Mouse (Mus musculus) G1E (cell line): ENCODE data around the gene Pde4d. TPM values are rescaled to one million over a fixed set of nuclear protein-coding genes. Genes with fewer than 3 reads are reported as not detected.

ENCODE experiments used
- ATAC-seq: 2 replicates; pipeline ENCODE4 v1.8.0; 2016; ENCODE audit warnings: mild to moderate bottlenecking; ENCODE audit not compliant: insufficient number of reproducible peaks, poor library complexity, low FRiP score, severe bottlenecking; ENCODE audit errors: extremely low read depth
- DNase-seq: peaks from one replicate; pipeline ENCODE4 v3.0.0; 2012; ENCODE audit warnings: low spot score
- H3K27me3 ChIP-seq: 2 replicates; pipeline ENCODE4 v1.6.1; 2012; ENCODE audit warnings: mild to moderate bottlenecking, low read length, inconsistent platforms; ENCODE audit not compliant: insufficient read depth
- H3K36me3 ChIP-seq: replicated peaks from 2 replicates; pipeline ENCODE3; 2012; ENCODE audit warnings: mild to moderate bottlenecking, inconsistent platforms
- H3K4me1 ChIP-seq: 2 replicates; pipeline ENCODE4 v1.6.1; 2012; ENCODE audit warnings: low read depth, low read length, inconsistent platforms, mixed read lengths; ENCODE audit not compliant: insufficient read depth
- H3K4me3 ChIP-seq: 2 replicates; pipeline ENCODE4 v1.5.1; 2012; ENCODE audit warnings: low read depth, mild to moderate bottlenecking, inconsistent platforms, low read length, moderate library complexity, mixed read lengths
- H3K9me3 ChIP-seq: replicated peaks from 2 replicates; pipeline ENCODE4 v1.6.1; 2012; ENCODE audit warnings: inconsistent platforms
- CTCF ChIP-seq: IDR thresholded peaks from 2 replicates; pipeline ENCODE4 v1.5.1; 2012; ENCODE audit warnings: low read depth, low read length, inconsistent platforms, mixed read lengths
- GATA1 ChIP-seq: IDR thresholded peaks from 2 replicates; pipeline ENCODE4 v1.6.1; 2012; ENCODE audit warnings: borderline replicate concordance, low read length, inconsistent platforms, mixed read lengths
- GATA2 ChIP-seq: IDR thresholded peaks from 2 replicates; pipeline ENCODE4 v1.6.1; 2012; ENCODE audit warnings: low read depth, low read length, inconsistent platforms, borderline replicate concordance
- POLR2AphosphoS5 ChIP-seq: IDR thresholded peaks from 2 replicates; pipeline ENCODE4 v1.6.1; 2012; ENCODE audit warnings: low read depth, low read length, inconsistent platforms; ENCODE audit not compliant: insufficient replicate concordance
- TAL1 ChIP-seq: conservative IDR thresholded peaks from 2 replicates; pipeline ENCODE4 v1.6.1; 2012; ENCODE audit warnings: low read depth, low read length, inconsistent platforms, mixed read lengths
- polyA plus RNA-seq: library from polyadenylated mRNA; stranded (reverse); fragments of >175 nt; gene quantifications from 2 replicates; pipeline ENCODE4 v1.2.3, GENCODE M21; 2012
- total RNA-seq, 2 experiments: library from RNA; stranded (forward) in 1 of 2; stranded (reverse) in 1 of 2; fragments of 200-1000 nt in 1 of 2; fragments of >200 nt in 1 of 2; fragmentation: Nextera tagmentation in 1 of 2; gene quantifications; 2 replicates each; pipeline ENCODE4 v1.2.3; 2014 to 2017

The Pde4d gene
- total and polyA plus RNA-seq, 3 experiments = 8.2 to 124 (median 22.6) TPM

DNA sequence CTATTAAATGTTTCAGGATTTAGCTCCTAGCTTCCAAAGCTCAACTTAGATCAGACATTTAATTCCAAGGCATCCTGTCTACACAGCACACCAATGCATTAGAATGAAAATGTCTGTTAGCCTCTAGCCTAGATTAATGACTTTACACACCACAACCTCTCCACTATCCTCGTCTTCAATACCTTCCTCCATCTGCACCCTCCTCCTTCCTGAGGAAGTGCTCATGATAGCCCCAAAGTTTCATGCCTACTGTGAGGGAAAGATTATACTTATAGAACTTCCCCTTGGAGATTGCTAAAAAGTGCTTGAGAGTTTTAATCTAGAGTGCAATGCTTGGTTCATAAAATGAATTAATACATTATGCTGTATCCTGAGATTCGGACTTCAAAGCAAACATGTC, 487.5 kb downstream of the Pde4d start:
- ATAC-seq (no peak), DNase-seq (no peak)
- TF ChIP-seq GATA2 = no peak
- no peak for TF ChIP-seq CTCF
- no peak for TF ChIP-seq TAL1
- no peak for TF ChIP-seq GATA1
- TF ChIP-seq POLR2AphosphoS5 = no peak
- Histone ChIP-seq H3K9me3 (no peaks in the 10 kb centered on the region), H3K27me3 (no peaks in the 10 kb centered on the region), H3K36me3 (no peaks in the 10 kb centered on the region), H3K4me3 (no peak overlapping the region), H3K4me1 (no peaks in the 10 kb centered on the region)

DNA sequence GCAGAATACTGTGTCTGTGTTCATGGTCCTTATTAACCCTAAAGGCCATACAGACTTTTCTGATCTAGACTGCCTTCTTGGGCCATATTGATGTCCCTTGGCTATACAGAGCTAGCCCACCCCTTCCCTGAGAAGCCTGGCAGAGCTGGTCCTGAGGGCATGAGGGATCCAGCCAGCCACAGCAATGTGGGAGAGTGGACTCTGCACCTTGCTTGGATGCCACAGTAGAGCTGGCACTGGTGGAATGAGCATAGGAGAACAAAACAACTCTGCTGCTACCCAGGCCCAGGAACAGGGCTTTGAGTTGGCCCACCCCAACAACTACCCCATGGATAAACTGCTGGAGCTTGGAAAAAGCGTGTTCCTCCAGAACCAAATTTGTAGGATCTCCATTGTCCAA, 503.2 kb downstream of the Pde4d start:
- no peak for ATAC-seq
- DNase-seq = no peak
- Histone ChIP-seq H3K4me1 (no peaks in the 10 kb centered on the region), H3K9me3 (no peaks in the 10 kb centered on the region), H3K27me3 (peaks cover 2% of the 10 kb centered on the region), H3K36me3 (no peaks in the 10 kb centered on the region), H3K4me3 (no peak overlapping the region)
- TF ChIP-seq GATA2 = no peak

- no peaks in the 10 kb centered on the region for H3K9me3 ChIP-seq
- H3K27me3 ChIP-seq = peaks cover 2% of the 10 kb centered on the region
- no peaks in the 10 kb centered on the region for H3K4me1 ChIP-seq
- H3K4me3 ChIP-seq = no peak overlapping the region
- DNase-seq = no peak
- no peak for ATAC-seq
- TF ChIP-seq POLR2AphosphoS5 (no peak), GATA2 (no peak), TAL1 (no peak), GATA1 (no peak), CTCF (no peak)
- no peaks in the 10 kb centered on the region for H3K36me3 ChIP-seq
Measured at GRCm38 (mm10) chr13:108956059-108956458, 506.3 kb downstream of the Pde4d start.

GRCm38 (mm10) chr13:108964056-108964455, 514.3 kb downstream of the Pde4d start:
- no peaks in the 10 kb centered on the region for H3K9me3 ChIP-seq
- no peaks in the 10 kb centered on the region for H3K27me3 ChIP-seq
- H3K4me3 ChIP-seq = no peak overlapping the region
- ATAC-seq (no peak; the same call in 1 of the 2 replicates), DNase-seq (no peak)
- no peaks in the 10 kb centered on the region for H3K36me3 ChIP-seq
- no peaks in the 10 kb centered on the region for H3K4me1 ChIP-seq
- TF ChIP-seq GATA2 (no peak), CTCF (no peak), TAL1 (no peak), POLR2AphosphoS5 (no peak), GATA1 (no peak)

GRCm38 (mm10) chr13:108981144-108981543, 531.4 kb downstream of the Pde4d start:
- no peak for ATAC-seq
- no peaks in the 10 kb centered on the region for H3K27me3 ChIP-seq
- TF ChIP-seq CTCF = no peak
- no peak for TF ChIP-seq GATA1
- no peak for TF ChIP-seq POLR2AphosphoS5
- TF ChIP-seq TAL1 = no peak
- TF ChIP-seq GATA2 = no peak

DNA sequence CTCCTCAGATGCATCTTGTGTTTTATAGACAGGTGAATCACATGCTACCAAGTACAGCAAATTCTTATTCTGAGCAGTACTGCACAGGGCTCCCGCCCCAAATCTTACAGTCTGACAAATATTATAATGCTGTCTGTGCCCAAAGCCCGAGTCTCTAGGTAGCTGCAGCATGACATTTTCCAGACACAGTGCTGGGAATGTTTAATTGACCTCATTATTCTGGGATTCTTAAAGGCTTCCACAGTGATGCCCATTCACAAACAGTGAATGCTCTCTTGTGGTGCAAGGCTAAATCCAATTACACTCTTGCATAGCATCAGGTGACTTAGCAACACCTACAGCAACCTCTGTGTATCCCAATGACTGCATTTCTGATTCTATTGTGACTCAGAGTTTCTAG, 549.0 kb downstream of the Pde4d start:
- Histone ChIP-seq H3K36me3 (no peaks in the 10 kb centered on the region), H3K4me1 (no peaks in the 10 kb centered on the region), H3K4me3 (no peak overlapping the region), H3K9me3 (no peaks in the 10 kb centered on the region), H3K27me3 (no peaks in the 10 kb centered on the region)
- no peak for DNase-seq
- TF ChIP-seq GATA2 (no peak), GATA1 (no peak), CTCF (no peak), TAL1 (no peak), POLR2AphosphoS5 (no peak)
- no peak for ATAC-seq

More at GRCm38 (mm10) chr13:108981144-108981543, 531.4 kb downstream of the Pde4d start:
- Histone ChIP-seq H3K4me1 (no peaks in the 10 kb centered on the region), H3K4me3 (no peak overlapping the region), H3K36me3 (no peaks in the 10 kb centered on the region), H3K9me3 (no peaks in the 10 kb centered on the region)
- DNase-seq = no peak

DNA sequence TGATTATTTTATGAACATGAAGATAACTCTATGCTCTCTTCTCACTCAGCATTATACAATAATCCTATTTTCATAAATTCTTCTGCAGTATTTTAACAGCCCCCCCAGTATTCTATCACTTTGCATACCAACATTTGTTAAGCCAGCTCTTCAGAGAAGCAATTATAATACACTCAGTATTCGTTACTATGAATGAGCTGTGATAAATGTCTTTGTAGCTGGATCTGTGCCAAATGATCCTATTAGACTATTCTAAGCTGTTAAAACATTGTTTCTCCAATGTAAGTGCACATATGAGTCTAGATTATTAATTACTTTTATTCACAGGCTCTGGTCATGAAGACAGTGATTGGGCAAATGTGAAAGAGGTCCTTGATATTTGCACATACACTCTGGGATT, 575.0 kb downstream of the Pde4d start:
- no peaks in the 10 kb centered on the region for H3K4me1 ChIP-seq
- DNase-seq (no peak), ATAC-seq (no peak)
- H3K4me3 ChIP-seq = no peak overlapping the region
- no peaks in the 10 kb centered on the region for H3K27me3 ChIP-seq
- H3K36me3 ChIP-seq = no peaks in the 10 kb centered on the region
- H3K9me3 ChIP-seq = no peaks in the 10 kb centered on the region
- no peak for TF ChIP-seq TAL1
- no peak for TF ChIP-seq POLR2AphosphoS5
- TF ChIP-seq CTCF = no peak
- TF ChIP-seq GATA1 = no peak
- TF ChIP-seq GATA2 = no peak
